Comparison of ENCODE assay signal across 8 mouse cellular contexts in the genomic region with DNA sequence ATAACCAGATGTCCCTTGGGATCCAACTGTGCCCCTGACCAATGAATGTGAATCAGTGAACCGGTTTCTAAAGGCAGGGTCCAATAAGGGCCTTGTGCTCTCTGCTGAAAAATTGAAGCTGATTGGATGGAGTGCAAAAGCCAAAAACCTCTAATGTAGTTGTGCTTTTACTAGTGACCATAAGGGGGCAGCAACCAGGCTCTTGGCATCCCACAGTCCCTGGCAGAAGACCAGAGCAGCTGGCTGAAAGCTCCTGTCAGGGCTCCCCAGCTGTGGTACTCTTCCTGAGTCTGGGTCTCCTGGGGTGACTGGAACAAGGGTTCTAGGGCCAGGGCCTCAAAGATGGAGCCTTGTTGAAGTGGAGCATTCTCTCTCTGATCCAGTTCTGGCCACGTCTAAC. TPM values are rescaled to one million over a fixed set of nuclear protein-coding genes. Genes with fewer than 3 reads are reported as not detected.
DNase-seq lines count a peak whose midpoint lies in the region; ATAC-seq lines count a peak whose summit lies in the region.

No protein-coding gene starts in this region.

- H3K4me1 ChIP-seq in embryonic facial prominence, embryonic 11.5 days (ENCODE audit: control insufficient read depth, insufficient read depth, low read length): peaks cover 5% of the 10 kb centered on the region
- peaks cover 7% of the 10 kb centered on the region; the same call in 1 of the 2 replicates for H3K4me1 ChIP-seq in limb, embryonic 11.5 days (ENCODE audit: control insufficient read depth, insufficient read depth, low read length)
- H3K4me1 ChIP-seq in midbrain, embryonic 14.5 days (ENCODE audit: control insufficient read depth, insufficient read depth, low read length): peaks cover 9% of the 10 kb centered on the region

- peak; percentile 49; the same call in 1 of the 2 replicates for ATAC-seq in embryonic facial prominence, embryonic 11.5 days (replicated peaks; ENCODE audit: insufficient number of reproducible peaks, low FRiP score, low TSS enrichment, low read depth)
- 0 out of 2 replicates have a peak, but pooled peaks have one; percentile 8 for ATAC-seq in limb, embryonic 11.5 days (ENCODE audit: insufficient number of reproducible peaks, low FRiP score, low TSS enrichment, low read depth)
- ATAC-seq in midbrain, embryonic 14.5 days (ENCODE audit: low FRiP score, low TSS enrichment): no peak

- H3K9ac ChIP-seq in embryonic facial prominence, embryonic 11.5 days (replicated peaks; ENCODE audit: low read length): no peak overlapping the region
- no peak overlapping the region for H3K9ac ChIP-seq in limb, embryonic 11.5 days (ENCODE audit: low read length)
- 0 out of 2 replicates have a peak overlapping the region, but pooled peaks have one; percentile 12 for H3K9ac ChIP-seq in midbrain, embryonic 14.5 days (replicated peaks; ENCODE audit: low read length)

- no peak overlapping the region for H3K4me3 ChIP-seq in embryonic facial prominence, embryonic 11.5 days (ENCODE audit: low read depth, low read length)
- no peak overlapping the region; the same call in 1 of the 2 replicates for H3K4me3 ChIP-seq in limb, embryonic 11.5 days (ENCODE audit: low read depth, low read length)
- H3K4me3 ChIP-seq in midbrain, embryonic 14.5 days (replicated peaks; ENCODE audit: low read depth, low read length): no peak overlapping the region

- no peaks in the 10 kb centered on the region for H3K9me3 ChIP-seq in embryonic facial prominence, embryonic 11.5 days (replicated peaks; ENCODE audit: control insufficient read depth, low read length)
- no peaks in the 10 kb centered on the region for H3K9me3 ChIP-seq in limb, embryonic 11.5 days (ENCODE audit: control insufficient read depth, low read length)
- H3K9me3 ChIP-seq in midbrain, embryonic 14.5 days (ENCODE audit: control insufficient read depth, low read length): no peaks in the 10 kb centered on the region

- no peak overlapping the region for H3K27ac ChIP-seq in embryonic facial prominence, embryonic 11.5 days (replicated peaks; ENCODE audit: low read depth, low read length)
- H3K27ac ChIP-seq in limb, embryonic 11.5 days (replicated peaks; ENCODE audit: low read depth, low read length): no peak overlapping the region
- peak overlapping the region; percentile 49; the same call in 1 of the 2 replicates for H3K27ac ChIP-seq in midbrain, embryonic 14.5 days (replicated peaks; ENCODE audit: low read depth, low read length)

- H3K4me2 ChIP-seq in embryonic facial prominence, embryonic 11.5 days (ENCODE audit: low read depth, low read length): no peak overlapping the region
- no peak overlapping the region for H3K4me2 ChIP-seq in limb, embryonic 11.5 days (ENCODE audit: low read depth, severe bottlenecking)
- H3K4me2 ChIP-seq in midbrain, embryonic 14.5 days (ENCODE audit: low read length): no peak overlapping the region

- H3K36me3 ChIP-seq in embryonic facial prominence, embryonic 11.5 days (replicated peaks; ENCODE audit: control insufficient read depth, insufficient read depth, low read depth, low read length): no peaks in the 10 kb centered on the region
- peaks cover 3% of the 10 kb centered on the region; the same call in 1 of the 2 replicates for H3K36me3 ChIP-seq in limb, embryonic 11.5 days (ENCODE audit: control insufficient read depth, insufficient read depth, low read length)
- H3K36me3 ChIP-seq in midbrain, embryonic 14.5 days (ENCODE audit: control insufficient read depth, insufficient read depth, low read length): peaks cover 6% of the 10 kb centered on the region

- 40% methylated on average over 2 of the region's 2 CpGs for WGBS in embryonic facial prominence, embryonic 11.5 days
- WGBS in limb, embryonic 11.5 days: 50% methylated on average over 2 of the region's 2 CpGs
- WGBS in midbrain, embryonic 14.5 days: 42% methylated on average over 2 of the region's 2 CpGs

- no peaks in the 10 kb centered on the region for H3K27me3 ChIP-seq in embryonic facial prominence, embryonic 11.5 days (ENCODE audit: control insufficient read depth, insufficient read depth, low read length)
- H3K27me3 ChIP-seq in limb, embryonic 11.5 days (ENCODE audit: control insufficient read depth, insufficient read depth, low read length): no peaks in the 10 kb centered on the region
- no peaks in the 10 kb centered on the region for H3K27me3 ChIP-seq in midbrain, embryonic 14.5 days (ENCODE audit: control insufficient read depth, insufficient read depth, low read length)

- peak; percentile 79 for DNase-seq in urinary bladder, postnatal 14 days (ENCODE audit: low spot score)
- no peak for DNase-seq in urinary bladder, adult 2 months (ENCODE audit: low spot score)
- DNase-seq in embryonic facial prominence, embryonic 11.5 days (ENCODE audit: low spot score): peak; percentile 83
- peak; percentile 90 to 92 for DNase-seq in heart, adult 18-20 months
- DNase-seq in kidney, adult 18-20 months: peak; percentile 84
- peak; percentile 69 for DNase-seq in limb, embryonic 11.5 days (ENCODE audit: low spot score)
- DNase-seq in midbrain, embryonic 14.5 days: peak; percentile 86
- peak; percentile 44 to 77 for DNase-seq in spleen, postnatal 10 days (ENCODE audit: low spot score in 2 of 2)

RNA-seq across cellular contexts. Expression of gene Aurkaip1, which starts 2.8 kb away (rescaled TPM):
- 110 and 122 TPM in 2 replicates for polyA plus RNA-seq in urinary bladder, adult 2 months (2012; rRNA removed)
- polyA plus RNA-seq in embryonic facial prominence, embryonic 11.5 days (2014; fragmentation: Nextera tagmentation; extraction: Ambion mirVana): 121 and 123 TPM in 2 replicates
- 100 to 1,000 TPM; 106 to 108 TPM for total RNA-seq in heart, adult 18-20 months (2021)
- polyA plus RNA-seq in limb, embryonic 11.5 days (2014; fragmentation: Nextera tagmentation; extraction: Ambion mirVana): 132 and 138 TPM in 2 replicates
- polyA plus RNA-seq in midbrain, embryonic 14.5 days (2014; fragmentation: Nextera tagmentation; extraction: Ambion mirVana): 118 and 129 TPM in 2 replicates

RNA-seq across cellular contexts. Expression of gene Mxra8, which starts 5.6 kb away (rescaled TPM):
- 377 and 402 TPM in 2 replicates for polyA plus RNA-seq in urinary bladder, adult 2 months (2012; rRNA removed)
- polyA plus RNA-seq in embryonic facial prominence, embryonic 11.5 days (2014; fragmentation: Nextera tagmentation; extraction: Ambion mirVana): 34.4 and 38.2 TPM in 2 replicates
- total RNA-seq in heart, adult 18-20 months (2021): 10 to 100 TPM; 22.0 to 26.6 TPM
- polyA plus RNA-seq in limb, embryonic 11.5 days (2014; fragmentation: Nextera tagmentation; extraction: Ambion mirVana): 41.8 and 49.3 TPM in 2 replicates
- 6.0 and 17.5 TPM in 2 replicates for polyA plus RNA-seq in midbrain, embryonic 14.5 days (2014; fragmentation: Nextera tagmentation; extraction: Ambion mirVana)

RNA-seq across cellular contexts. Expression of gene Dvl1, which starts 13.4 kb away (rescaled TPM):
- polyA plus RNA-seq in urinary bladder, adult 2 months (2012; rRNA removed): 58.9 and 76.5 TPM in 2 replicates
- 6.8 and 7.7 TPM in 2 replicates for polyA plus RNA-seq in embryonic facial prominence, embryonic 11.5 days (2014; fragmentation: Nextera tagmentation; extraction: Ambion mirVana)
- total RNA-seq in heart, adult 18-20 months (2021): 10 to 100 TPM; 45.0 to 51.5 TPM
- polyA plus RNA-seq in limb, embryonic 11.5 days (2014; fragmentation: Nextera tagmentation; extraction: Ambion mirVana): 8.1 and 9.1 TPM in 2 replicates
- 15.3 and 18.0 TPM in 2 replicates for polyA plus RNA-seq in midbrain, embryonic 14.5 days (2014; fragmentation: Nextera tagmentation; extraction: Ambion mirVana)

RNA-seq across cellular contexts. Expression of gene Ccnl2, which starts 21.5 kb away (rescaled TPM):
- polyA plus RNA-seq in urinary bladder, adult 2 months (2012; rRNA removed): 161 and 233 TPM in 2 replicates
- 170 and 173 TPM in 2 replicates for polyA plus RNA-seq in embryonic facial prominence, embryonic 11.5 days (2014; fragmentation: Nextera tagmentation; extraction: Ambion mirVana)
- total RNA-seq in heart, adult 18-20 months (2021): 10 to 100 TPM; 17.9 to 25.7 TPM
- polyA plus RNA-seq in limb, embryonic 11.5 days (2014; fragmentation: Nextera tagmentation; extraction: Ambion mirVana): 181 and 203 TPM in 2 replicates
- polyA plus RNA-seq in midbrain, embryonic 14.5 days (2014; fragmentation: Nextera tagmentation; extraction: Ambion mirVana): 134 and 162 TPM in 2 replicates

RNA-seq across cellular contexts. Expression of gene Tas1r3, which starts 29.3 kb away (rescaled TPM):
- 0.91 and 1.3 TPM in 2 replicates for polyA plus RNA-seq in urinary bladder, adult 2 months (2012; rRNA removed)
- 0.15 and 0.27 TPM in 2 replicates for polyA plus RNA-seq in embryonic facial prominence, embryonic 11.5 days (2014; fragmentation: Nextera tagmentation; extraction: Ambion mirVana)
- under 1 TPM; 0.22 to 0.23 TPM for total RNA-seq in heart, adult 18-20 months (2021)
- 0.24 and 0.28 TPM in 2 replicates for polyA plus RNA-seq in limb, embryonic 11.5 days (2014; fragmentation: Nextera tagmentation; extraction: Ambion mirVana)
- polyA plus RNA-seq in midbrain, embryonic 14.5 days (2014; fragmentation: Nextera tagmentation; extraction: Ambion mirVana): 0.31 and 0.57 TPM in 2 replicates
